Mouse (Mus musculus) cerebellum, postnatal 10 days (tissue): ENCODE measurements around the gene Tjp1.

Experiments used
- DNase-seq, 2 experiments: peaks; one replicate each; pipeline ENCODE4 v3.0.0; 2021; ENCODE audit warnings: mixed read lengths in 2 of 2

Gene Tjp1

GRCm38 (mm10) chr7:65430401-65430800, 97.2 kb downstream of the Tjp1 start:
- no peak for DNase-seq

GRCm38 (mm10) chr7:65424519-65424918, 103.1 kb downstream of the Tjp1 start:
- no peak for DNase-seq

GRCm38 (mm10) chr7:65422456-65422855, 105.1 kb downstream of the Tjp1 start:
- DNase-seq, result no peak

- DNase-seq, result peak; percentile 56 to 64
Measured at GRCm38 (mm10) chr7:65421451-65421850, 106.1 kb downstream of the Tjp1 start.

GRCm38 (mm10) chr7:65419926-65420325, 107.7 kb downstream of the Tjp1 start:
- DNase-seq, result no peak

GRCm38 (mm10) chr7:65419012-65419411, 108.6 kb downstream of the Tjp1 start:
- DNase-seq, result no peak

- DNase-seq, result no peak
Measured at GRCm38 (mm10) chr7:65418366-65418911, 109.1 kb downstream of the Tjp1 start.

GRCm38 (mm10) chr7:65417231-65418100, 110.1 kb downstream of the Tjp1 start:
- DNase-seq, result no peak

GRCm38 (mm10) chr7:65416506-65416905, 111.1 kb downstream of the Tjp1 start:
- DNase-seq, result no peak

GRCm38 (mm10) chr7:65413946-65414945, 113.3 kb downstream of the Tjp1 start:
- no peak for DNase-seq

GRCm38 (mm10) chr7:65410668-65411067, 116.9 kb downstream of the Tjp1 start:
- no peak for DNase-seq

- DNase-seq, result no peak
Measured at GRCm38 (mm10) chr7:65406427-65406826, 121.2 kb downstream of the Tjp1 start.

GRCm38 (mm10) chr7:65402516-65402915, 125.1 kb downstream of the Tjp1 start:
- no peak for DNase-seq

- no peak for DNase-seq
Measured at GRCm38 (mm10) chr7:65401622-65402021, 126.0 kb downstream of the Tjp1 start.

GRCm38 (mm10) chr7:65395891-65396290, 131.7 kb downstream of the Tjp1 start:
- DNase-seq, result no peak

GRCm38 (mm10) chr7:65395166-65395565, 132.4 kb downstream of the Tjp1 start:
- DNase-seq, result no peak

- DNase-seq, result no peak
Measured at GRCm38 (mm10) chr7:65394672-65395071, 132.9 kb downstream of the Tjp1 start.

- no peak for DNase-seq
Measured at GRCm38 (mm10) chr7:65393704-65394452, 133.7 kb downstream of the Tjp1 start.

- DNase-seq, result no peak
Measured at GRCm38 (mm10) chr7:65392986-65393385, 134.6 kb downstream of the Tjp1 start.

GRCm38 (mm10) chr7:65389539-65389938, 138.0 kb downstream of the Tjp1 start:
- DNase-seq, result no peak

- peak; percentile 67 to 72 for DNase-seq
Measured at GRCm38 (mm10) chr7:65388243-65389013, 139.2 kb downstream of the Tjp1 start.
